Mouse (Mus musculus): Measurements from ENCODE around the gene Kremen1.

Kremen1 gene

GRCm38 (mm10) chr11:5167311-5167710 is 94.0 kb downstream of the Kremen1 start:
- no peak for DNase-seq (ENCODE audit: low spot score)

- no peak for DNase-seq (ENCODE audit: low spot score)
Measured at GRCm38 (mm10) chr11:5165471-5165916, 95.9 kb downstream of the Kremen1 start.

GRCm38 (mm10) chr11:5164310-5164709 is 97.0 kb downstream of the Kremen1 start:
- no peak for DNase-seq (ENCODE audit: low spot score)

DNA sequence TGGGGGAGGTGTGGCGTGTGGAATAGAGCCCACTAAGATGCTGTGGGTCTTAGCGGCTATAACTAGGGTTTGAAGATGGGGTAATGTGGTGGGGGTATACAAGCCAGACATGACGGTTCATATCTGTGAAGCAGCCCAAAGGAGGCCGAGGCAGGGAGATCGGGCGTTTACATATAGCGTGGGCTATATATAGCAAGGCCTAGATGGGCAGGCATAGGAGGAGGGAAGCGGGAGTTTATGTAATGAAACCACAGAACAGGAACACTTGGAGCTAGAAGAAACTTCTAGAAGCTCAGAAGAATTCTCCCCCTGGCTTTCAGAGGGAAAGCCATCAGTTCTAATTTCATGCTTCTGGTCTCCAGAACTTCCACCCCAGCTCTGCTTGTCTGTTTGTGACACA is 97.9 kb downstream of the Kremen1 start:
- DNase-seq (ENCODE audit: low spot score) = no peak

- peak; percentile 70 for DNase-seq (ENCODE audit: low spot score)
Measured at GRCm38 (mm10) chr11:5160722-5161485, 100.5 kb downstream of the Kremen1 start.

DNA sequence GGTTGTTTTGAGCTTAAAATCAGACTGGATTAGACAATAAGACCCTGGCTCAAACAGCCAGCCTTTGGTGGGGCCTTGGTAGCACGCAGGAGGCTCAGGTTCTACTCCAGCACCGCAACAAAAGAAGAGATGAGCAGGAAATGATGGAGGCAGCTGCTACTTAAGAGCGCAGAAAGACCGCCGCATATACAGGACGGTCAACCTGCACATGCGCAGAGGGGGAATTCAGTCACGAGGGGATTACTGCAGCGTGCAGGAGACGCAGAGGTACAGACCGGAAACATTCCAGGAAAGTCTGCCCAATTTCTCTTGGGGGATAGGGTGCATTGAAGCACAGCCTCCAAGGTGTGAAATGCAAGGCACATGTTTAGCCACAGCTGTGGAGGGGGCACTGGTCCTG is 103.3 kb downstream of the Kremen1 start:
- no peak for DNase-seq (ENCODE audit: low spot score)

DNA sequence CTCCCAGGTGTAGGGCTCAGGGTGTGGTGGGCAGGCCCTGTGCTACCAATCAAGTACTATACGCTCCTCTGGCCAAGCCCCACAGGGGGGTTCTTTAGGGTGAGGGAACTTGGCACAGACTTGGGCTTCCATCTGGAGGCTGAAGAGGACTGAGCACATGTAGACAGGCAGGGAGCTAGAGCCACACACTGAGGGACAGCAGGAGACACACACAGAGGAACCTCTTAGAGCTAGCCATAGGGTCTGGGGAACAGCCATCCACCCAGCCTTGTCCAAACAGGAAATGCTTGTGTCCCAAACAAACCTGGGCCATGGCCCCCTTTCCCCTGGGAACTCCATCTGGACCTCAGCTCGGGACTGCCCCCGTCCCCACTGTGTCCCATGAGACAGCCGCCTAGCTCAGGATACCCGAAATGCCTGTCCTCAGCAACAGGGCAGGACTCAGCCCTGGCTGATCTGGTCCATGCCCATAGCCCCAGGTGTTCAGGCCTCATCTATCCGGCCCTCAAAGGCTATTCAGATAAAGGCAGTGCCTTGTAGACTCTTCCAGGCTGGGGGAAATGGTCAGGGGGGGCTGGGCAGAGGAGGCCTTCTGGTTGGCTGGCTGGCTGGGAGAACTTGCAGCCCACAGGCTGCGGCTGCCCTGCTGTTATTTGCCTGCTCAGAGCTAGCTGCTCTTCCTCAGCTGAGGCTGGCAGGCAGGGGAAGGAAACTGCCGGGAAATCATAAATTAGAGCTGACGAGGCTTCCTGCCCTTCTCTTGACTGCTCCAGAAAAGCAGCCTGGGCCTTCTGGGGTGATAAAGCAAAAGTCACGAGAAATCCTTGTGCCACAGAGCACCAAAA is 106.2 kb downstream of the Kremen1 start:
- DNase-seq (ENCODE audit: low spot score) = no peak

- DNase-seq (ENCODE audit: low spot score) = peak; percentile 33
Measured at GRCm38 (mm10) chr11:5151680-5152337, 109.5 kb downstream of the Kremen1 start, which contains the start of gene Emid1. Gene Emid1, minus strand, starts transcription at chr11:5152257.

DNA sequence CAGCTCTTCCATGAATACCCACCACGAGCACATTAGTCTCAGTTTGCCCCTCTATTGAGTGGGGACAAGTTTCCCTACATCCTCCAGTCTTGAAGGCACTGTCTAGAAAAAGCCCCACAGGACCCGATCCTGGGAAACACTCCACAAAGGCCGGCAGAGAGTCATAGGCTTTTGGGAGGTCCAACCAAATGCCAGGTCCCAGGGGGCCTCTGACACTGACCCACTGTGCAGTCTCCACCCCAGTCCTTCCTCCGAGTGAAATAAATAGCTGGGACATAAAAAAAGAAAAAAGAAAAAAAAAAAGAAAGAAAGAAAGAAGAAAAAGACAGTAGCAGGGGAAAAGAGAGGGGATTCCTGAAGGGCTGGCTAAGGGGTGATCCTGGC is 110.1 kb downstream of the Kremen1 start:
- no peak for DNase-seq (ENCODE audit: low spot score)

- DNase-seq (ENCODE audit: low spot score) = no peak
Measured at GRCm38 (mm10) chr11:5150416-5151246, 110.7 kb downstream of the Kremen1 start.

DNA sequence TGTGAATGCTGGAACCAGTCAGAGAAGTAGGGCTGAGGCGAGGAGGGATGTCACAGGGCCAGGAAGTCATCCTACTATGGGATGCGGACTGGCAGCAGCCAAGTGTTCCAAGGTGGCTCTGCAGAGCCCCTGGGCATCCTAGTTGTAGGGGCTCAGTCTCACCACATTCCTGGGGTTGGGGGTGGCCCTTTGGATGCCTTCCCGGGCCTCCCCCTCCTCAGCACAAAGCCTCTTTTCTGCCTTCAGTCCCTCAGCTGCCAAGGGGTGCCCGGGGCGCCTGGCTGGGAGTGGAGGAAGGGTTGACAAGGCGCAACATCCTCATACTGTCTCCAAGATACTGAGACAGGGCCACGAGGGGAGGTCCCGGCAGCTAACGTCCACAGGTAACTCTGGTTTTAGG is 111.4 kb downstream of the Kremen1 start:
- DNase-seq (ENCODE audit: low spot score) = no peak

GRCm38 (mm10) chr11:5149249-5149648 is 112.1 kb downstream of the Kremen1 start:
- no peak for DNase-seq (ENCODE audit: low spot score)

GRCm38 (mm10) chr11:5145600-5145999 is 115.8 kb downstream of the Kremen1 start:
- DNase-seq (ENCODE audit: low spot score) = no peak

- no peak for DNase-seq (ENCODE audit: low spot score)
Measured at GRCm38 (mm10) chr11:5141965-5142364, 119.4 kb downstream of the Kremen1 start.

Measured in T-cell, adult 2 months (primary cell).